9 mouse cellular contexts compared by ENCODE assay signal in the genomic region with DNA sequence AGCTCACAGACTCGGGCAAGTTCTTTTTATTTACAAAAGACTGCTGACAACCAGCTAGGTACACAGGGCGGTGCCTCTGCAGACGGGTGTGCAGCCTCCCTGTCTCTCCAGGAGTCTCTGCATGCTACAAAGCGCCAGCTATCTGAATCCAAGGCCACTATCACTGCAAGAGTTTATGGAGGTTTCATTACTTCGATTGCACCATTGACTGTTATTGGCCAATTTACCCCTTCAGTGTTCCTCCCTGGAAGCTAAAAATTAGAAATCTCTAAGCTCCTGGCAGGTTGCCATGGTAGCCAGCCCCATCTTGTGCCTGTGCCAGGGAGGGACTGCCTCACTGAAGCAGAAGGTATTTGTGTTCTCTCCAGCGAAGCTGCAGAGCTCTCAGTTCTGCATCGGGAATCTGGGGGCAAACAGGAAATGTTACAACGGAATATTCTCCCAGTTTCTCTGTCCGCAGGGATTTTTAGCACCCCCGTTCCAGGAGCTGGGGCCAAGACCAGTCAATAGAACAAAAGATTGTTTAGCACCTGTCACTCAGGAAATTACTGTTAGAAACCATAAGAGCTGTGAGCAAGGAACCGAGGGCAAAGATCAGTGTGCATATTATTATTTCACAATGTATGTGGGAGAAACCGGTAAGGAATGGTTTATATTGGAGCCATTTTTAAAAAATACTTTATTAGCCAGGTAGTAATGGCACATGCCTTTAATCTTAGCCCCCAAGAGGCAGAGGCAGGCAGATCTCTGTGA. TPM values are rescaled to one million over a fixed set of nuclear protein-coding genes. Genes with fewer than 3 reads are reported as not detected.
DNase-seq lines count a peak whose midpoint lies in the region; ATAC-seq lines count a peak whose summit lies in the region.
"Had no signal": no experiment of that assay in that cellular context is flagged by ENCODE, and none has a peak within 500 bp of the region (broad histone marks: within the 10 kb centered on the region; RNA-seq: fewer than 3 reads in every experiment).

No protein-coding gene starts in this region.

- 54% methylated on average over 12 of the region's 12 CpGs for WGBS in heart, embryonic 13.5 days

- H3K4me1 ChIP-seq in heart, embryonic 13.5 days = peaks cover 42% of the 10 kb centered on the region
- H3K4me1 ChIP-seq: limb, embryonic 12.5 days had no signal

- H3K9ac ChIP-seq in heart, embryonic 13.5 days = no peak overlapping the region
- H3K9ac ChIP-seq: limb, embryonic 12.5 days had no signal

- H3K4me3 ChIP-seq in heart, embryonic 13.5 days = no peak overlapping the region
- H3K4me3 ChIP-seq: limb, embryonic 12.5 days had no signal

- H3K9me3 ChIP-seq in heart, embryonic 13.5 days = no peaks in the 10 kb centered on the region
- H3K9me3 ChIP-seq: limb, embryonic 12.5 days had no signal

- DNase-seq in heart, postnatal 25 days (ENCODE audit: low spot score) = no peak
- peak; percentile 62 for DNase-seq in adrenal gland, adult 8-10 months
- peak; percentile 41 to 60 for DNase-seq in frontal cortex, postnatal 14 days (ENCODE audit: low spot score in 2 of 2)
- peak; percentile 77 to 81 for DNase-seq in layer of hippocampus, postnatal 36 days
- DNase-seq in right cerebral cortex, postnatal 14 days = peak; percentile 71
- DNase-seq in c-Kit-positive CD71-positive TER-119-positive erythroid progenitor cells, embryonic 14.5 days (ENCODE audit: low spot score) = no peak
- no peak for DNase-seq in urinary bladder, postnatal 25 days (ENCODE audit: low spot score)

- no peaks in the 10 kb centered on the region for H3K27me3 ChIP-seq in heart, embryonic 13.5 days (replicated peaks)
- H3K27me3 ChIP-seq: limb, embryonic 12.5 days had no signal

- no peak for ATAC-seq in heart, embryonic 13.5 days (ENCODE audit: extremely low read depth, insufficient number of reproducible peaks, low FRiP score, low TSS enrichment)

- no peak overlapping the region for H3K4me2 ChIP-seq in heart, embryonic 13.5 days
- H3K4me2 ChIP-seq: limb, embryonic 12.5 days had no signal

- peaks cover 66% of the 10 kb centered on the region for H3K36me3 ChIP-seq in heart, embryonic 13.5 days

- intact Hi-C loops in heart, postnatal 25 days (cut with DNase I) = no loop called here

- H3K27ac ChIP-seq in heart, embryonic 13.5 days (replicated peaks) = peak overlapping the region; percentile 3; the same call in 1 of the 2 replicates
- H3K27ac ChIP-seq: limb, embryonic 12.5 days had no signal

RNA-seq across cellular contexts. Expression of gene Rab3gap2, which starts 49.4 kb away (rescaled TPM):
- 14.1 and 15.1 TPM in 2 replicates for polyA plus RNA-seq in heart, embryonic 13.5 days (2015; fragmentation: Nextera tagmentation; extraction: Ambion mirVana)
- 10 to 100 TPM; 20.6 to 20.7 TPM for total RNA-seq in heart, postnatal 25 days (2021)
- total RNA-seq in adrenal gland, adult 8-10 months (2022) = 10 to 100 TPM; 49.7 to 90.7 (median 70.6) TPM
- total RNA-seq in layer of hippocampus, postnatal 36 days (2021) = 10 to 100 TPM; 62.6 to 65.9 TPM

Comparison
In these comparisons a context has a peak if more than half of its experiments do, and no peak if none do; other contexts are left out.
1. DNase-seq: peak in adrenal gland, adult 8-10 months (single experiment), frontal cortex, postnatal 14 days (2 of 2), layer of hippocampus, postnatal 36 days (2 of 2) and right cerebral cortex, postnatal 14 days (single experiment); none in heart, postnatal 25 days (single experiment), c-Kit-positive CD71-positive TER-119-positive erythroid progenitor cells, embryonic 14.5 days (single experiment) and urinary bladder, postnatal 25 days (single experiment).